Mouse (Mus musculus) brain, embryonic 18.5 days (tissue): ENCODE measurements around the gene Efemp1.

Experiments used
- DNase-seq: peaks from one replicate; pipeline ENCODE4 v3.0.0-alpha.2; 2012; ENCODE audit warnings: low read depth, low spot score

Gene Efemp1

GRCm38 (mm10) chr11:28934449-28934848 is 81.4 kb downstream of the Efemp1 start:
- DNase-seq, result no peak

GRCm38 (mm10) chr11:28939651-28940050 is 86.6 kb downstream of the Efemp1 start:
- DNase-seq, result no peak

GRCm38 (mm10) chr11:28951586-28952210 is 98.7 kb downstream of the Efemp1 start:
- DNase-seq, result no peak

- no peak for DNase-seq
These were observed 101.8 kb downstream of the Efemp1 start for GRCm38 (mm10) chr11:28954673-28955304.

GRCm38 (mm10) chr11:28955305-28955701 is 102.3 kb downstream of the Efemp1 start:
- no peak for DNase-seq

GRCm38 (mm10) chr11:28961381-28961780 is 108.4 kb downstream of the Efemp1 start:
- DNase-seq, result no peak
